Mouse (Mus musculus): ENCODE results near the gene Pla2g2d.

DNA sequence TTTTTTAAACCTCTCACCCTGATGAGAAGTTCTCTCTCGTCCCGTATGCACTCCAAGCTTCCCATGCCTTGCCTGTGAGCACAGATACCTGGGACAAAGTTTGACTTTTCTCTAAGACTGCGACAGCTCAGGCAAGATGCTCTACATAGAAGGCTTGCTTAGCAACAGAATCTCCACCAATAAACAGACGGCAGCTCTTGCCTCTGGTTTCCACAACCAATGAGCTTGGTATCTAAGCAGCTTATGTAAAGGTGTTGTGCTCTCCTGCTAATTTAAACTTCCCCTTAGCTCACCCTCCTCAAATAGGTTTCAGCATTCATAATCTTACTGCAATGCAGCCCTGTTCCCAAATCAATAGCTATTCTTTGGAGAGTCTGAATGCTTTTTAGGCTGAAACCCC is 26.1 kb downstream of the Pla2g2d start:
- TF ChIP-seq CTCF (IDR thresholded peaks at IDR 0.05; ENCODE audit: low read depth) (no peak), EP300 (optimal IDR thresholded peaks at IDR 0.05) (no peak)
